Mouse (Mus musculus): Measurements from ENCODE around the gene Slc22a12.

GRCm38 (mm10) chr19:6495714-6496113 lies 47.1 kb downstream of the Slc22a12 start:
- TF ChIP-seq POLR2A (IDR thresholded peaks at IDR 0.05; ENCODE audit: low read depth, low read length) = no peak
- no peak for TF ChIP-seq CTCF (IDR thresholded peaks at IDR 0.05; ENCODE audit: extremely low read depth, insufficient read depth, insufficient read length, insufficient replicate concordance)
